Mouse (Mus musculus) ovary, adult 18-20 months (tissue): ENCODE measurements around the gene Prtn3.

Experiments
- DNase-seq: peaks from one replicate; pipeline ENCODE4 v3.0.0; 2022; ENCODE audit warnings: low spot score, mixed read lengths

The Prtn3 gene

DNA sequence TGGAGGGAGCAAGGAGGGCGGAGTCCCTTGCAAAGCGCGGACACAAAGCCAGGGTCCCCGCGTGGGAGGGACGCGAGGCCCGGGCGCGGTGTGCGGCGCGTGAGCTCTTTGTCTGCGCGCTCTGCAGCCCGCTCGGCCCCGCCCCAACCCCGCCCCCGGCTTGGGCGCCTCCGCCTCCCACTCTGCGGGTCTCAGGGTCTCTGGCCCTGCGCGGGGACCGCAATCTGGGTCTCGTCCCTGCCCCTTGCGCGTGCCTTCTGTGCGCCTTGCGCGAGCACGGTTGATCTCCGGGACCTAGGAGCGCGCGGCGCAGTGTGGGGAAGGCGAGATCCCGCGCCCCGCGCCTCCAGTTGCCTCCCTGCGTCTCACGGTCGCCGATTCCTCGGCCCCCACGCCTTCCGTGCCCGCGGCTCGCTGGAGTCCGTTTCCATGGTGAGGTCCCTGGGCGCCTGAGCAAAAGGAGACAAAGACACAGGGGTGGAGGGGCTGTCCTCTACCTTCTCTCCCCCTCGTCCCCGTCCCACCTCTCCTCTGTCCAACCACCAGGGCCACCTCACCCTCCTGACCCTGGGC, at the start of gene Prtn3, which contains the start of gene Plppr3:
Prtn3 (plus strand) TSS at position 187 of the 573 bp plus-strand sequence.
Plppr3 (minus strand) TSS at position 345 of the 573 bp plus-strand sequence.
- DNase-seq = no peak

- no peak for DNase-seq
Measured at GRCm38 (mm10) chr10:79831583-79831982, 42.7 kb upstream of the Prtn3 start.

DNA sequence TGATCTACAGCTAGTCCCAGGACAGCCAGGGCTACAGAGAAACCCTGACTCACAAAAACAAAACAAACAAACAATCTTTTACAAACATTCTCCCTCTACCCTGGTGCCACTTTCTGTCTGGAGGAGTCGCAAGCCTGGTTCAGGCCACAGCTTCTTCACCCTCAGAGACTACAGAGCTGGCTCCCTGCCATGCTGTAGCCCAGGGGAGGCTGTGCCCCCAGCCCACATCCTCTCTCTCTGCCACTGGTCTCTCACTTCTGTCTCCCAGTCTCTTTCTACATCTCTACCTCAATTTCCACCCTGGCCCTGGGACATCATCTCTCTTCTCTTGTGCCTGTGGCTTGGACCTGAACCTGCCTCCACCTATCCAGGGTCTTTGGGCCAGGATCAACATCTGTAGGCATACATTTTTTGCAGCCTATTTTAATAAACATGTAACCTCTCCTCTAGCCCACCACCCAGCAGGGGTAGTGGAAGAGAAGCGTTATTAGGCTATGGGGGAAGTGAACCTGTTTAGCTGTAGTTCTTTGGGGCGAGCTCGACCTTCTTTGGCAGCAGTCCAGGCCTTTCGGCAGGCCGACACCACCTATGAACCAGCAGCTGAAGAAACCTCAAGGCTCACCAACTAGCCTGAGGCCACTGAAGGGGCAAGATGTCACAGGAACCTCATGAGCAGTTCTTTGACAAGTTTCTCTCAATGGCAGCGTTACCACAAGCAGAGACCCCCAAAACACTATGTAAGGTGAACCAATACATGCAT, 42.1 kb upstream of the Prtn3 start:
- no peak for DNase-seq

DNA sequence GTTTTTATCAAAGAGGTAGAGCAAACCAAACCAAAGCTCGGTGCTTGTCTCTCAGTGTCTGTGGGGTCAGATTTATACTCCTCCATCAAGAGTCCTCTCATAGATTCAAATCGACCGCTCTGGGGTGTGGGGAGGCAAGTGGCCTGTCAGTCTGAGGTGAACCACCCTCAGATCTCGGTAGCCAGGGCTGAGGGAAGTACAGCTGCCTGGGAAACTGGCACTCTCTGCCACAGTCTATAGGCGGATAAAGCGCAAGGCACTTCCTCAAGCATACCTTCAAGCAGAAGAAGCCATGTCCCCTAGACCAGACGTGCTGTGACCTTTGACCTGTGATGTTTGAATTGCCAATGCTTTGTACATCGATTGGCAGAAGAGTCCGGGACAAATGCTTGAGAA, 41.5 kb upstream of the Prtn3 start:
- DNase-seq = no peak

DNA sequence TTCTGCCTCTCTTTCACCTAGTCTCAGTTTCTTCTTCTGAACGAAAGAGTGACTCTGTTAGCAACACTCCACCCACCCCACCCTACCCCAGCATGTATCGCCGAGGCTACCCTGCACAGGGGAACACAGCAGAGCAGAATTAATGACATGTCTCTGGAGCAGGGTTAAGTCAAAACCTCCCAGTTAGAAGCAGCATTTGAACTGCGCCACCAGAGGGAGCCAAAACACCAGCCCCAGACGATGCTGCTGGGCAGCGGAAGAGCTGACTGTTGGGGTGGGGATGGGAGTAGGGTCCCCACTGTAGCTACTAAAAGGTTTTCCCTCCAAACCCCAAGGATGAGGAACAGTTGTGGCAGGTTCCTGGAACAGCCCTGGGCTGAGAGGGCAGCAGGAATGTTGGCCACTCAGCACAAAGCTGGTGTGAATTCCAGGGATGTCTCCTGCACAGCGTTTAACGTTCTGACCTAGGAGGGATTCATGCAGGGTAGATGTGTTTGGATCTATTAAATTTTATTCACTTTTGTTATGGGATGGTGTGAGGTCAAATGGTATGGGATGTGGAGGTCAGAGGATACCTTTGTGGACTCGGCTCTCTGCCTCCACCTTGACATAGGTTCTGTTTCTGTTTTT, 39.4 kb upstream of the Prtn3 start:
- no peak for DNase-seq

GRCm38 (mm10) chr10:79836918-79837317, 37.4 kb upstream of the Prtn3 start:
- DNase-seq = no peak

- DNase-seq = no peak
Measured at GRCm38 (mm10) chr10:79838151-79838550, 36.1 kb upstream of the Prtn3 start.

- DNase-seq = no peak
Measured at GRCm38 (mm10) chr10:79840091-79840490, 34.2 kb upstream of the Prtn3 start.

DNA sequence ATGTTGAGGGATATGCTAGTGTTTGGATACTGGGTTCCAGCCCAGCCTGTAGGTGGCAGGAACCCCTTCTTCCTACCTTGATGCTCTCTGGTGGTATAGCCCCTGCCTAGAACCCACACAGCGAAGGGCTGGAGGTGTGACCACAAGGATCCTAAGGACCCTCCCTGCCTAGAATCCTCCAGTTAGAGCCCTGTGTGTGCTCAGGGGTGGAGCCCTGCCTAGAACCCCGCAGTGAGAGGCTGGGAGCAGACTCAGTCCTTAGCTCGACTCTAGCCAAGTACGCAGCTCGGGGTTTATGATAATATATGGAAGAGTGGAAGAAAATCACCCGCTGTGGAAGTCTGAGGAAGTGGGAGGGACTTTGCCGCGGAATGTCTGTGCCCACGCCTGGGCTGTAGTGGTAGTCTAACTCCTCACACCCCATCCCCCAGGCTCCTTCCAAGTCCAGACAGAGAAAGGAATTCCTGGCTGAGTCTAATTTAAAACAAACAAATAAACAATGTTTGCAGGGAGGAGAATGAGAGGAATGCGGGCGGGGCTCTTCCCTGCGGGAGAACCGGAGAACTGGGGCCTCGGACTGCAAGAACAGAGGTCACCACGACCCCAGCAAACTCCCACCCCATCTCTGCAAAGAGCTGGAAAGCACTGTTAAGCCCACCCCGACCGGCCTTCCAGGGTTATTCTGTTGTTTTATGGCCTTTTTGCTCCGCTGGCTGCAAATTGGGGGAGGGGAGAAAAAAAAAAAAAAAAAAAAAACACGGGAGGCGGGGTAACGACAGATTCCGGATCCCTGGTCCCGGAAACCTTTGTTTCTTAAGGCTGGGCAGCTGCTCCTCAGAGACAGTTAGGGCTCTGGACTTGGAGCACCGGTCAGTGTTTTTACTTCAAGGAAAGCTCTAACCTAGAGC, 33.4 kb upstream of the Prtn3 start:
- DNase-seq = peak; percentile 67

GRCm38 (mm10) chr10:79842322-79842721, 32.0 kb upstream of the Prtn3 start:
- no peak for DNase-seq

DNA sequence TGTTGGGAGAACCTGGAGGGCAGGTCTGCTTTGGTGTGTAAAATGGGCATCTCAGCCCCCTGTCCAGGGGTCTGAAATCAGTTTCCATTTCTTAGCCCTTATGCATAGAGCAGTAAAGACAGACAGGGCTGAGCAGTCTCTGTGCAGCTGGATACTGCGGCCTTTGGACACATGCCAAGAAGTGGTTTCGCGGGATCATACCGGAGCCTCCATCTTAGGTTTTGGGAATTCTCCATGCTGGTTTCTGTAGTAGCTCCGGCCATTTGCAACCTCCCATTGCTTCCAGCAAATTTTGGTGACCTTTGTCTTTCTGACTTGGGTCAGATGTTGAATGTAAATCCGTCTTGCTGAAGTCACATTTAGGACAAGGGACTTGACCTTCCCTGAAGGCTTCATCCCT, 30.8 kb upstream of the Prtn3 start:
- DNase-seq = no peak

DNA sequence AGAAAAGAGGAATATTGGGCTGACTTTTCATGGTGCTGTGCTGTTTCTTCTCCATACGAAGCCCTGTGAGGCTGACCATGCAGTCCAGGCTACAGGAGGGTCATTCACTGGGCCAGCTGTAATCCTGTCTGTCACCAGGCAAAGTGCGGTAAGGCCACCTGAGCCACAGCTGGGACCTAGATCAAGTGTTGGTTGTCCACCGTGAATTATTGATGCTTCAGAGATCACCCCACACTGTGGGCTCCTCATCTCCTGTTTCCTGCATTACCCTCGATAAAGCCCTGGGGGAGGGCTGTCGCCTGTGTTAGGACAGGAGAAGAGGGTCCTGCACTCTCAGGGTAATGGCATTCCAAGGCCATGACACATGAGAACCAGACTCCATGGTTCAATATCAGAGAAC, 27.7 kb upstream of the Prtn3 start:
- no peak for DNase-seq

DNA sequence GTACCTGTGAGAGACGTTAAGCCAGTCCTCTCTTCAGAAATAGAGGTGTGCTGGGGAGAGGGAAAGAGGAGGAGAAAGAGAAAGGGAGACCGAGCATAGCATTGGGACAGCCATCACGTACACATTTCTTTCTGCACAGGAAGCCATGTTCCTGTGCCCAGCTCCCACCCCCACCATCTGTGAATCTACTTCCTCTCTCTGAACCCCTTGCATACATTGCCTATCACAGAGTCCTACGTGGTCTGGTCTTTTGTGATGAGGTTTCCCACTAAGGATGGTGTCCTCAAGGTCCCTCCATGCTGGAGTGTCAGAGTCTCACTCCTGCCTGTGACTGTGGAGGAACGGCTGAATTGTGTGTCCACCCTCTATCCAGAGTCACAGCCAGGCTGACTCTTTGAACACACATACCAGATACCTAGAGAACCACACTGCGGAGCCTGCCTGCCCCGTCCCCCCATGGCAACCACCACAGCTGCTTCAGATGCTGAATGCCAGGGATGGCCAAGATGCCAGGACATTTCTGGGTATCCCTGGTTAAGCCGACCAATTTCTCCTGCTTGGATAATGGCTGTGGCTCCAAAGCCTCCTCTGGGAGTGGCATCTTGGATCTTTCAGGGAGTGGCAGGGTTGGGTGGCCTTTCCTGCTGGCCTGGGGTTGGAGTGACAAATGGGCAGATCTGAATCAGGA, 24.2 kb upstream of the Prtn3 start:
- DNase-seq = no peak

GRCm38 (mm10) chr10:79851653-79852052, 22.6 kb upstream of the Prtn3 start:
- DNase-seq = no peak

DNA sequence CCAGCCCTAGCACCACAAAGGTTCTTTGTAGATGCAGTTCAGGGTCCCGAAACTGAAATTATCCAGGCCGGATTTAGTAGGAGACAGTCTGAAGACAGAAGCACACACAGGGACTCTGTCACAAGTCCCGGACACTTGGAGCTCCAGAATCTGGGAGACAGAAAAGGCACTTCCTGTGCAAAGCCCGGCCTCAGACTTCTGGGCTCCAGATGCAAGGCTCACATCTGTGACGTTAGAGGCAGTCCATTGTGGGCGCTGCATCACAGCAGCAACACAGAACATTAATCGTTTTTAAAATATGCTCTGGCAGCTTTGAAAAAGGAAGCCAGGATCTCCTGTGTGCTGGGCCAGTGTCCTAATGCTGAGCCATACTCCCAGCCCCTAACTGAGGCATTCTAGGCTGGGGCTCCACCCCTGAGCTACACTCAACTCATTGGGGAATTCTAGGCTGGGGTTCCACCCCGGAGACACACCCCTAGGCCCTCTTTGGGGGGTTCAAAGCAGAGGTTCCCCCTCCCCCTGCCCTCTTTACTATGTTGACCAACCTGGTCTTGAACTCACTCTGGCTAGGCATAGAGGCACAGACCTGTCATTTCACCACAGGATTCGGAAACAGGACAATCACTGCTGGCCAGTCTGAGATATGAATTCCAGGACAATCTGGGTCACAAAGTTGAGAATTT, 22.0 kb upstream of the Prtn3 start:
- no peak for DNase-seq

GRCm38 (mm10) chr10:79852827-79853226, 21.4 kb upstream of the Prtn3 start:
- no peak for DNase-seq

- peak; percentile 96 for DNase-seq
Measured at GRCm38 (mm10) chr10:79853392-79853791, 20.9 kb upstream of the Prtn3 start.

- DNase-seq = peak; percentile 99
Measured at GRCm38 (mm10) chr10:79853860-79854795, 20.1 kb upstream of the Prtn3 start, which contains the start of gene Ptbp1. TSS of gene Ptbp1 (plus strand) at chr10:79854427.

- no peak for DNase-seq
Measured at GRCm38 (mm10) chr10:79854801-79855541, 19.3 kb upstream of the Prtn3 start.
